Mouse (Mus musculus): ENCODE measurements around the gene Ankrd17.

DNA sequence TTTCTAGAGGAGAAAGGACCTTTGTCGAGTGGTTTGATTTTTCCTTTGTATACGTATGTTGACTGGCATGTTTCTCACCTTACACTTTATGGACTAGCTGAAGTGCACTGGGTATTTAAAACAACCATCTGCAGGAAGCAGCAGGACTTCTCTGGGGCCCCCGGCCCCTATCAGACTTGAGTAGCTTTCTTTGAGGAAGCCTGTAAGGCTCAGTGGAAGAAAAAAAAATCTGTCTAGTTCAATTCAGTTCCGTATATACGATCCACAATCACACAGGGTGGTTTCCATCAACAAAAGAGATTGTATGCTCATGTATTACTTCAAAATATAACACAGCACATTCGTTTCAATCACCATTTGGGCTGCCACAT is 48.5 kb upstream of the Ankrd17 start:
- TF ChIP-seq POLR2A (IDR thresholded peaks at IDR 0.05; ENCODE audit: extremely low read depth, insufficient read depth, low read length) (no peak), CTCF (IDR thresholded peaks at IDR 0.05; ENCODE audit: low read depth, low read length) (no peak)
